Mouse (Mus musculus) embryonic fibroblast, embryonic 13.5 days (primary cell): ENCODE results near the gene Slitrk1.

Experiments
- CTCF ChIP-seq: IDR thresholded peaks from 2 replicates; pipeline ENCODE4 v1.5.1; 2011; ENCODE audit warnings: mild to moderate bottlenecking, control low read depth, low read length, moderate library complexity, borderline replicate concordance; ENCODE audit not compliant: insufficient read depth
- POLR2A ChIP-seq: IDR thresholded peaks from 2 replicates; pipeline ENCODE4 v1.6.1; 2011; ENCODE audit warnings: low read depth, mild to moderate bottlenecking, control low read depth, low read length, moderate library complexity

- TF ChIP-seq POLR2A (no peak), CTCF (no peak)
These were observed 378 bp upstream of the Slitrk1 start for GRCm38 (mm10) chr14:108914336-108914735.
